19 mouse cellular contexts compared by ENCODE assay signal in the genomic region with DNA sequence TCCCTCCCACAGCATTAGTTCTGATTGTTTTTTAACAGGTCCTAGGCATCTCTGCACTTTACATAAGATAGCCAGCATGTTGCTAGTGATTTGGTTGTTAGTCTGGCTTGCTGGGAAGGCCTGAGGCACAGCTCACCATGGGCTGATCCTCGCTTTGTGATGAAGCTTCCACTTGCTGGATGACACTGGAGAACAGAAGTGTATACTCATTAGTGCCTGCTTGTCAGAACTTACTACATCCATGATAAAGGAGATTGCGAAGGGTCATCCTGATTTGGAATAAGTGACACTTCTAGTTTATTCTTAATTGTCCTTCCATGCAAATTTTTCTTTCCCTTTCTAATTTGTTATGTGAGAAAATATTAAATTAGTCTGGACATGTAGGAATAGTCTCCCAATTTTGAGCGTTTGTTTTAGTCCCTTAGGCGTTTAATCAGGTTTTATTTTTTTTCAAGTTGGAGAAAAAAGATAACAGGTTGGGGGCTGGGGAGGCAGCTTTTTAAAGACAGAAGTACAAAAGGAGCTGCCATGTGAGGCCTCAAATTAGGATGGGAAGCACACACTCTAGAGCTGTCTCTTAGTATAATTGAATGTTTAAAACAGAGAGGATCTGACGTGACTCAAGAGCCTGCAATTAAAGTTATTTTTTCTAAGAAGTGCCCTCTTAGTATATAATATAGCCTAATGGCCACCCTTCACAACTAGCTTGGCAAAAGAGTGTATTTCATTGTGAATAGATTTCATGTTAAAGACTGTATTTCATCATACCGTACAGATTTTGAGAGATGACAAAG. TPM values are rescaled to one million over a fixed set of nuclear protein-coding genes. Genes with fewer than 3 reads are reported as not detected.
A peak's percentile ranks its signal among the peaks of the same experiment; 100 is the strongest.
DNase-seq lines count a peak whose midpoint lies in the region; ATAC-seq and TF ChIP-seq lines count a peak whose summit lies in the region.
"Had no signal": no experiment of that assay in that cellular context is flagged by ENCODE, and none has a peak within 500 bp of the region (broad histone marks: within the 10 kb centered on the region; RNA-seq: fewer than 3 reads in every experiment).

No protein-coding gene starts in this region.

- H3K27me3 ChIP-seq in forebrain, embryonic 13.5 days, result 0 out of 2 replicates have a peak, but pooled peaks cover 3% of the 10 kb centered on the region
- H3K27me3 ChIP-seq in forebrain, embryonic 10.5 days (ENCODE audit: poor library complexity, severe bottlenecking), result 0 out of 2 replicates have a peak, but pooled peaks cover 4% of the 10 kb centered on the region
- no peaks in the 10 kb centered on the region for H3K27me3 ChIP-seq in forebrain, embryonic 14.5 days (replicated peaks; ENCODE audit: control insufficient read depth, insufficient read depth, low read length)
- no peaks in the 10 kb centered on the region for H3K27me3 ChIP-seq in liver, postnatal 0 days (ENCODE audit: insufficient read depth, low read length)
- H3K27me3 ChIP-seq: CH12.LX; embryonic facial prominence, embryonic 13.5 days; intestine, embryonic 15.5 days; Patski had no signal

- TF ChIP-seq CTCF in olfactory bulb, adult 2 months (IDR thresholded peaks at IDR 0.05; ENCODE audit: insufficient read depth, low read depth, low read length), result no peak
- no peak for TF ChIP-seq CTCF in liver, postnatal 0 days (IDR thresholded peaks at IDR 0.05; ENCODE audit: low read depth)

- H3K36me3 ChIP-seq in forebrain, embryonic 13.5 days (ENCODE audit: poor library complexity, severe bottlenecking), result no peaks in the 10 kb centered on the region
- no peaks in the 10 kb centered on the region for H3K36me3 ChIP-seq in forebrain, embryonic 10.5 days (replicated peaks)
- H3K36me3 ChIP-seq in forebrain, embryonic 14.5 days (ENCODE audit: control insufficient read depth, insufficient read depth, low read length), result no peaks in the 10 kb centered on the region
- no peaks in the 10 kb centered on the region for H3K36me3 ChIP-seq in liver, postnatal 0 days (replicated peaks; ENCODE audit: insufficient read depth, low read length)
- H3K36me3 ChIP-seq: embryonic facial prominence, embryonic 13.5 days; heart, embryonic 12.5 days; hindbrain, embryonic 10.5 days; intestine, embryonic 15.5 days had no signal

- TF ChIP-seq EP300 in liver, postnatal 0 days (IDR thresholded peaks at IDR 0.05; ENCODE audit: low read depth), result no peak

- no peaks in the 10 kb centered on the region for H3K9me3 ChIP-seq in forebrain, embryonic 13.5 days (replicated peaks)
- H3K9me3 ChIP-seq in forebrain, embryonic 10.5 days, result no peaks in the 10 kb centered on the region
- no peaks in the 10 kb centered on the region for H3K9me3 ChIP-seq in forebrain, embryonic 14.5 days (replicated peaks; ENCODE audit: control insufficient read depth, low read length)
- no peaks in the 10 kb centered on the region for H3K9me3 ChIP-seq in liver, postnatal 0 days (ENCODE audit: low read length)
- H3K9me3 ChIP-seq: embryonic facial prominence, embryonic 13.5 days; heart, embryonic 12.5 days; hindbrain, embryonic 10.5 days; intestine, embryonic 15.5 days had no signal

- no peak overlapping the region for H3K4me3 ChIP-seq in forebrain, embryonic 13.5 days
- no peak overlapping the region for H3K4me3 ChIP-seq in forebrain, embryonic 10.5 days
- H3K4me3 ChIP-seq in forebrain, embryonic 14.5 days (ENCODE audit: low read depth, low read length), result no peak overlapping the region
- no peak overlapping the region for H3K4me3 ChIP-seq in olfactory bulb, adult 2 months (ENCODE audit: insufficient read depth, low read depth, low read length)
- no peak overlapping the region for H3K4me3 ChIP-seq in liver, postnatal 0 days (ENCODE audit: low read depth, low read length)
- H3K4me3 ChIP-seq: embryonic facial prominence, embryonic 13.5 days; heart, embryonic 12.5 days; hindbrain, embryonic 10.5 days; intestine, embryonic 15.5 days had no signal

- no peak overlapping the region for H3K4me2 ChIP-seq in forebrain, embryonic 13.5 days
- no peak overlapping the region for H3K4me2 ChIP-seq in forebrain, embryonic 14.5 days (ENCODE audit: low read length)
- no peak overlapping the region for H3K4me2 ChIP-seq in liver, postnatal 0 days (ENCODE audit: low read depth, low read length)
- H3K4me2 ChIP-seq: embryonic facial prominence, embryonic 13.5 days; heart, embryonic 12.5 days; hindbrain, embryonic 14.5 days; intestine, embryonic 15.5 days had no signal

- WGBS in forebrain, embryonic 13.5 days, result 46% methylated on average over 6 of the region's 6 CpGs
- WGBS in forebrain, embryonic 10.5 days, result 80% methylated on average over 6 of the region's 6 CpGs
- WGBS in forebrain, embryonic 14.5 days, result 46% methylated on average over 6 of the region's 6 CpGs
- 38% methylated on average over 6 of the region's 6 CpGs for WGBS in olfactory bulb, adult 2 months
- WGBS in liver, postnatal 0 days (ENCODE audit: insufficient replicate concordance), result 77% methylated on average over 6 of the region's 6 CpGs

- H3K4me1 ChIP-seq in forebrain, embryonic 13.5 days, result peaks cover 15% of the 10 kb centered on the region
- H3K4me1 ChIP-seq in forebrain, embryonic 10.5 days, result 0 out of 2 replicates have a peak, but pooled peaks cover 9% of the 10 kb centered on the region
- peaks cover 6% of the 10 kb centered on the region; the same call in 1 of the 2 replicates for H3K4me1 ChIP-seq in forebrain, embryonic 14.5 days (ENCODE audit: control insufficient read depth, insufficient read depth, low read length)
- peaks cover 10% of the 10 kb centered on the region; the same call in 1 of the 2 replicates for H3K4me1 ChIP-seq in olfactory bulb, adult 2 months (ENCODE audit: control insufficient read depth, insufficient read depth, low read length)
- H3K4me1 ChIP-seq in liver, postnatal 0 days (ENCODE audit: insufficient read depth), result no peaks in the 10 kb centered on the region
- H3K4me1 ChIP-seq: embryonic facial prominence, embryonic 13.5 days; heart, embryonic 12.5 days; hindbrain, embryonic 10.5 days; intestine, embryonic 15.5 days had no signal

- peak; percentile 81; the same call in 1 of the 2 replicates for ATAC-seq in forebrain, embryonic 13.5 days
- ATAC-seq in forebrain, embryonic 14.5 days, result peak; percentile 86
- ATAC-seq in liver, postnatal 0 days, result no peak
- ATAC-seq: activated CD4-positive, CD25-positive, alpha-beta regulatory T cell, adult 4 months; intestine, embryonic 15.5 days; Patski had no signal

- no peak overlapping the region for H3K9ac ChIP-seq in forebrain, embryonic 13.5 days
- no peak overlapping the region for H3K9ac ChIP-seq in forebrain, embryonic 14.5 days (ENCODE audit: low read length)
- H3K9ac ChIP-seq in liver, postnatal 0 days (replicated peaks), result no peak overlapping the region
- H3K9ac ChIP-seq: embryonic facial prominence, embryonic 13.5 days; heart, embryonic 12.5 days; hindbrain, embryonic 14.5 days; intestine, embryonic 15.5 days had no signal

- DNase-seq in forebrain, embryonic 10.5 days (ENCODE audit: extremely low spot score, low spot score), result no peak
- DNase-seq in brain, adult 2 months (ENCODE audit: low read depth, low spot score), result peak; percentile 38
- DNase-seq in forebrain, embryonic 14.5 days (ENCODE audit: low spot score), result peak; percentile 62
- no peak for DNase-seq in liver, postnatal 0 days
- no peak for DNase-seq in cerebellum, adult 9-10 months
- DNase-seq: adrenal gland, postnatal 14 days; cerebellum, adult 8-10 months; cerebellum, postnatal 25 days; gastrocnemius, postnatal 25 days had no signal

- no peak for TF ChIP-seq POLR2A in olfactory bulb, adult 2 months (IDR thresholded peaks at IDR 0.05; ENCODE audit: insufficient read depth, low read depth, low read length)

- H3K27ac ChIP-seq in forebrain, embryonic 13.5 days, result no peak overlapping the region
- no peak overlapping the region for H3K27ac ChIP-seq in forebrain, embryonic 10.5 days
- no peak overlapping the region for H3K27ac ChIP-seq in forebrain, embryonic 14.5 days (ENCODE audit: low read depth, low read length)
- H3K27ac ChIP-seq in olfactory bulb, adult 2 months (ENCODE audit: insufficient read depth, low read depth, low read length), result 0 out of 2 replicates have a peak overlapping the region, but pooled peaks have one; percentile 12
- H3K27ac ChIP-seq in liver, postnatal 0 days (ENCODE audit: low read depth), result no peak overlapping the region
- H3K27ac ChIP-seq: embryonic facial prominence, embryonic 13.5 days; hindbrain, embryonic 10.5 days; hindbrain, embryonic 14.5 days; intestine, embryonic 15.5 days had no signal

RNA-seq across cellular contexts. Expression of gene Ldlrad3, which starts 53.7 kb away (rescaled TPM):
- polyA plus RNA-seq in forebrain, embryonic 13.5 days (2015; fragmentation: Nextera tagmentation; extraction: Ambion mirVana), result 35.9 and 39.6 TPM in 2 replicates
- 53.1 and 54.6 TPM in 2 replicates for polyA plus RNA-seq in forebrain, embryonic 10.5 days (2016; fragmentation: Nextera tagmentation; extraction: Ambion mirVana)
- polyA plus RNA-seq in forebrain, embryonic 14.5 days (2014; fragmentation: Nextera tagmentation; extraction: Ambion mirVana), result 18.1 and 21.1 TPM in 2 replicates
- not detected in 2 replicates for polyA plus RNA-seq in olfactory bulb, adult 2 months (2012; ENCODE audit: insufficient read depth, insufficient read length, low replicate concordance, missing spikeins)
- 3.8 and 4.6 TPM in 2 replicates for polyA plus RNA-seq in liver, postnatal 0 days (2015; fragmentation: Nextera tagmentation; extraction: Ambion mirVana)

Comparison
In these comparisons a context has a peak if more than half of its experiments do, and no peak if none do; other contexts are left out.
1. DNase-seq: peak in brain, adult 2 months (single experiment) and forebrain, embryonic 14.5 days (single experiment); none in forebrain, embryonic 10.5 days (single experiment), liver, postnatal 0 days (single experiment) and cerebellum, adult 9-10 months (single experiment).